ENCODE assay signal across 28 mouse cellular contexts in genomic region chr13:103893065-103893464, GRCm38 (mm10). TPM values are rescaled to one million over a fixed set of nuclear protein-coding genes. Genes with fewer than 3 reads are reported as not detected.
DNase-seq lines count a peak whose midpoint lies in the region; ATAC-seq and TF ChIP-seq lines count a peak whose summit lies in the region.
"Had no signal": no experiment of that assay in that cellular context is flagged by ENCODE, and none has a peak within 500 bp of the region (broad histone marks: within the 10 kb centered on the region; RNA-seq: fewer than 3 reads in every experiment).

No protein-coding gene starts in this region.

- DNase-seq in spleen, postnatal 36 days (ENCODE audit: low spot score in 2 of 2): peak; percentile 13 to 31
- DNase-seq in spleen, postnatal 10 days (ENCODE audit: low spot score in 2 of 2): no peak
- peak; percentile 63 for DNase-seq in splenic B cell, adult 2 months (ENCODE audit: low read depth, low spot score)
- DNase-seq in kidney, adult 2 months: no peak
- no peak for DNase-seq in thymus, postnatal 14 days
- DNase-seq: adrenal gland, adult 2 months; adrenal gland, postnatal 25 days; cerebellum, adult 11-12 months; cerebellum, adult 8-10 months; cerebellum, postnatal 10 days; cerebellum, postnatal 36 days; forebrain, postnatal 0 days; gastrocnemius, postnatal 10 days; heart, adult 18-20 months; heart, postnatal 10 days; heart, postnatal 36 days had no signal

- no peak for TF ChIP-seq CTCF in kidney, adult 2 months (conservative IDR thresholded peaks at IDR 0.05; ENCODE audit: insufficient read depth, insufficient read length, low read depth, low read length)

- H3K27me3 ChIP-seq in splenic B cell, adult 2 months (ENCODE audit: control insufficient read depth, insufficient read depth, low read length, poor library complexity, severe bottlenecking): no peaks in the 10 kb centered on the region
- no peaks in the 10 kb centered on the region for H3K27me3 ChIP-seq in kidney, adult 2 months (replicated peaks; ENCODE audit: control insufficient read depth, insufficient read depth, low read length)
- H3K27me3 ChIP-seq: CH12.LX; embryonic facial prominence, embryonic 12.5 days; embryonic facial prominence, embryonic 15.5 days; heart, embryonic 12.5 days; heart, embryonic 15.5 days had no signal

- no peak overlapping the region for H3K27ac ChIP-seq in kidney, adult 2 months (ENCODE audit: insufficient read depth, low read depth, low read length)
- H3K27ac ChIP-seq: embryonic facial prominence, embryonic 12.5 days; embryonic facial prominence, embryonic 15.5 days; heart, embryonic 15.5 days; hindbrain, embryonic 14.5 days; hindbrain, postnatal 0 days had no signal

- WGBS in kidney, adult 2 months: 88% methylated on average over 5 of the region's 5 CpGs

- peak; percentile 62 to 69; a peak in 3 of 4 replicates for ATAC-seq in hematopoietic stem cell, adult 5-6 weeks (replicated peaks in 1 of 2; ENCODE audit: insufficient read depth in 1 of 2, low FRiP score in 2 of 2, low TSS enrichment in 1 of 2, low read depth in 1 of 2, poor library complexity in 2 of 2, severe bottlenecking in 2 of 2)
- ATAC-seq in megakaryocyte progenitor cell, adult 5-6 weeks (replicated peaks; ENCODE audit: poor library complexity): peak; percentile 77
- no peak for ATAC-seq in megakaryocyte-erythroid progenitor cell, adult 5-6 weeks (replicated peaks; ENCODE audit: low FRiP score, low TSS enrichment, poor library complexity, severe bottlenecking)
- ATAC-seq: forebrain, embryonic 14.5 days; forebrain, postnatal 0 days; hindbrain, postnatal 0 days; inflammation-experienced regulatory T-cells, adult 6 months had no signal

- H3K4me1 ChIP-seq in kidney, adult 2 months (ENCODE audit: control insufficient read depth, insufficient read depth, low read length): peaks cover 2% of the 10 kb centered on the region; the same call in 1 of the 2 replicates
- H3K4me1 ChIP-seq: embryonic facial prominence, embryonic 15.5 days had no signal

- no peak overlapping the region for H3K4me3 ChIP-seq in kidney, adult 2 months (ENCODE audit: insufficient read depth, low read depth, low read length)
- H3K4me3 ChIP-seq: embryonic facial prominence, embryonic 12.5 days; embryonic facial prominence, embryonic 15.5 days; heart, embryonic 12.5 days; heart, embryonic 15.5 days had no signal

- TF ChIP-seq POLR2A in kidney, adult 2 months (IDR thresholded peaks at IDR 0.05; ENCODE audit: low read depth, low read length): no peak

- no peaks in the 10 kb centered on the region for H3K36me3 ChIP-seq in splenic B cell, adult 2 months (ENCODE audit: control insufficient read depth, insufficient read depth, low read length, poor library complexity, severe bottlenecking)
- no peaks in the 10 kb centered on the region for H3K36me3 ChIP-seq in kidney, adult 2 months (ENCODE audit: control insufficient read depth, insufficient read depth, low read length)
- H3K36me3 ChIP-seq: heart, embryonic 15.5 days had no signal

RNA-seq across cellular contexts. Expression of gene Erbin, which starts 27.2 kb away (rescaled TPM):
- total RNA-seq in hematopoietic stem cell, adult 5-6 weeks (2017): 168 TPM in 2 replicates
- 86.9 and 96.9 TPM in 2 replicates for total RNA-seq in megakaryocyte progenitor cell, adult 5-6 weeks (2015)
- total RNA-seq in megakaryocyte progenitor cell, adult 5-6 weeks (2017): 72.9 and 92.5 TPM in 2 replicates
- 15.7 and 18.9 TPM in 2 replicates for polyA plus RNA-seq in kidney, adult 2 months (2012; rRNA removed)
- 70.5 and 87.2 TPM in 2 replicates for total RNA-seq in megakaryocyte-erythroid progenitor cell, adult 5-6 weeks (2014; fragmentation: Nextera tagmentation)
- total RNA-seq in megakaryocyte-erythroid progenitor cell, adult 5-6 weeks (2017): 111 and 152 TPM in 2 replicates

Comparison
In these comparisons a context has a peak if more than half of its experiments do, and no peak if none do; other contexts are left out.
1. DNase-seq: peak in spleen, postnatal 36 days (2 of 2) and splenic B cell, adult 2 months (single experiment); none in spleen, postnatal 10 days (0 of 2), kidney, adult 2 months (single experiment) and thymus, postnatal 14 days (single experiment).